In the genomic region with DNA sequence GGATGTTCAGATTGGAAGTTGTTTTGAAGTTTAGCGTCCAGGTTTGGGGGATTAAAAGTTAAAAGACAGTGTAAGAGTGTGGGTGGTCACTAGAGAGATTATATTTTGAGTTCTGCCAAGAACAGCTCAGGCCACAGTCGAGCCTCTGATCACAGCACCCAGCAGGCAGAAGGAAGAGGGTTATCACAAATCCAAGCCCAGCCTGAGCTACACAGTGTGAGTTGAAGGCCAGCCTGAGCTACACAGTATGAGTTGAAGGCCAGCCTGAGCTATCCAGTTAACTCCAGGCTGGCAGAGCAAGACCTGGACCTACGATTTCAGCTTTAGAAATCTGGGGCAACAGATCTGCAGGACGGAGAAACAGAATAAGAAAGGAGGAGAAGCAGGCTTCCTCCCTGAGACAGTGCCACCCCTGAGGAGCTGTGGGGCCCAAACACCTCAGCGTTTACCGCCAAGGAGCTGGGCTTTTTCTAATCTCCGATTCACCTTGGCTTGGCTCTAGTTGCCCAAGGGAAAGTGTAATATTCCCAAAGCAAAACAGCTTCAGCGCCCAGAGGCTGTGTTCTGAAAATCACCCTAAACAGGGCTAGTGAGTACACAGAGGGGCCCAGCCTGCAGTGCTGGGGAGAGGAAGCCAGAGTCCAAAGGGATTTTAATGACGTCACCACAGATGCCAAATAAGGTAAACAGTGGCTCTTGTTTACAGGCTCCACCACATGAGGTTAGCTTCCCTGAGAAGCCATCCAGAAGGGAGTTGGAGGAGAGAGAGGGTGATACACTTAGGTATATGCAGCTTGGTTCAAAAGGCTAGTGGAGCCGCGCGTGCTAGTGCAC, we compare ENCODE assay signal across 8 mouse cellular contexts. TPM values are rescaled to one million over a fixed set of nuclear protein-coding genes. Genes with fewer than 3 reads are reported as not detected.
DNase-seq lines count a peak whose midpoint lies in the region; ATAC-seq lines count a peak whose summit lies in the region.
"Had no signal": no experiment of that assay in that cellular context is flagged by ENCODE, and none has a peak within 500 bp of the region (broad histone marks: within the 10 kb centered on the region; RNA-seq: fewer than 3 reads in every experiment).

No protein-coding gene starts in this region.

- H3K4me2 ChIP-seq in forebrain, embryonic 12.5 days: peak overlapping the region; percentile 8; the same call in 1 of the 2 replicates
- no peak overlapping the region for H3K4me2 ChIP-seq in kidney, embryonic 15.5 days
- H3K4me2 ChIP-seq in midbrain, embryonic 15.5 days: no peak overlapping the region

- no peaks in the 10 kb centered on the region for H3K9me3 ChIP-seq in forebrain, embryonic 12.5 days
- no peaks in the 10 kb centered on the region for H3K9me3 ChIP-seq in kidney, embryonic 15.5 days (replicated peaks)
- H3K9me3 ChIP-seq in midbrain, embryonic 15.5 days: no peaks in the 10 kb centered on the region

- DNase-seq in embryo, embryonic 11 days: peak; percentile 45
- DNase-seq in left cerebral cortex, adult 8-10 months (ENCODE audit: low spot score in 2 of 2): no peak
- DNase-seq in layer of hippocampus, adult 11-12 months (ENCODE audit: low spot score): no peak
- DNase-seq in layer of hippocampus, postnatal 10 days (ENCODE audit: low spot score in 2 of 2): no peak

- H3K27ac ChIP-seq in forebrain, embryonic 12.5 days: peak overlapping the region; percentile 88
- H3K27ac ChIP-seq in kidney, embryonic 15.5 days: peak overlapping the region; percentile 63
- H3K27ac ChIP-seq in midbrain, embryonic 15.5 days: peak overlapping the region; percentile 53
- H3K27ac ChIP-seq: left cerebral cortex, adult 2 months had no signal

- peaks cover 26% of the 10 kb centered on the region for H3K27me3 ChIP-seq in forebrain, embryonic 12.5 days
- H3K27me3 ChIP-seq in kidney, embryonic 15.5 days: no peaks in the 10 kb centered on the region
- no peaks in the 10 kb centered on the region for H3K27me3 ChIP-seq in midbrain, embryonic 15.5 days (replicated peaks)

- WGBS in forebrain, embryonic 12.5 days: 21% methylated on average over 12 of the region's 12 CpGs
- WGBS in kidney, embryonic 15.5 days: 48% methylated on average over 12 of the region's 12 CpGs
- WGBS in midbrain, embryonic 15.5 days: 31% methylated on average over 12 of the region's 12 CpGs

- no peak overlapping the region for H3K9ac ChIP-seq in forebrain, embryonic 12.5 days
- no peak overlapping the region for H3K9ac ChIP-seq in kidney, embryonic 15.5 days
- H3K9ac ChIP-seq in midbrain, embryonic 15.5 days: no peak overlapping the region

- no peaks in the 10 kb centered on the region for H3K36me3 ChIP-seq in forebrain, embryonic 12.5 days (replicated peaks)
- no peaks in the 10 kb centered on the region for H3K36me3 ChIP-seq in kidney, embryonic 15.5 days
- no peaks in the 10 kb centered on the region for H3K36me3 ChIP-seq in midbrain, embryonic 15.5 days (replicated peaks)

- H3K4me1 ChIP-seq in forebrain, embryonic 12.5 days: peaks cover 45% of the 10 kb centered on the region
- peaks cover 25% of the 10 kb centered on the region for H3K4me1 ChIP-seq in kidney, embryonic 15.5 days
- H3K4me1 ChIP-seq in midbrain, embryonic 15.5 days: peaks cover 29% of the 10 kb centered on the region

- H3K4me3 ChIP-seq in forebrain, embryonic 12.5 days (replicated peaks): no peak overlapping the region
- H3K4me3 ChIP-seq in kidney, embryonic 15.5 days (replicated peaks): no peak overlapping the region
- H3K4me3 ChIP-seq in midbrain, embryonic 15.5 days: no peak overlapping the region
- H3K4me3 ChIP-seq: left cerebral cortex, adult 2 months had no signal

- ATAC-seq in forebrain, embryonic 12.5 days (ENCODE audit: low FRiP score): no peak
- ATAC-seq in kidney, embryonic 15.5 days (replicated peaks; ENCODE audit: low FRiP score): no peak
- no peak for ATAC-seq in midbrain, embryonic 15.5 days (replicated peaks)

RNA-seq across cellular contexts. Expression of a gene that starts 37.5 kb away (rescaled TPM):
- polyA plus RNA-seq in forebrain, embryonic 12.5 days (2016; fragmentation: Nextera tagmentation; extraction: Ambion mirVana): 62.0 and 67.5 TPM in 2 replicates
- polyA plus RNA-seq in kidney, embryonic 15.5 days (2015; fragmentation: Nextera tagmentation; extraction: Ambion mirVana): 57.5 and 65.2 TPM in 2 replicates
- polyA plus RNA-seq in midbrain, embryonic 15.5 days (2015; fragmentation: Nextera tagmentation; extraction: Ambion mirVana): 60.6 and 62.4 TPM in 2 replicates
- 10 to 100 TPM; 58.9 to 74.7 (median 64.6) TPM for total RNA-seq in left cerebral cortex, adult 8-10 months (2022)
- 10 to 100 TPM; 62.3 to 64.5 TPM for total RNA-seq in layer of hippocampus, postnatal 10 days (2021)

RNA-seq across cellular contexts. Expression of a gene that starts 52.2 kb away (rescaled TPM):
- polyA plus RNA-seq in forebrain, embryonic 12.5 days (2016; fragmentation: Nextera tagmentation; extraction: Ambion mirVana): 0.38 and 0.42 TPM in 2 replicates
- polyA plus RNA-seq in kidney, embryonic 15.5 days (2015; fragmentation: Nextera tagmentation; extraction: Ambion mirVana): 3.1 and 3.7 TPM in 2 replicates
- polyA plus RNA-seq in midbrain, embryonic 15.5 days (2015; fragmentation: Nextera tagmentation; extraction: Ambion mirVana): 0.23 TPM in 2 replicates
- not detected for total RNA-seq in left cerebral cortex, adult 8-10 months (2022)
- not detected for total RNA-seq in layer of hippocampus, postnatal 10 days (2021)
- total RNA-seq: left cerebral cortex, adult 2 months had no signal
